Mouse (Mus musculus): ENCODE data around the gene Grhpr.
"Not testable (repeated sequence)": the region's sequence is repeated elsewhere in the genome, so short reads cannot be mapped to it uniquely, and the experiment has no call there.

Grhpr gene

GRCm38 (mm10) chr4:44981280-44981973 is at the start of gene Grhpr:
Gene Grhpr, plus strand, starts transcription at chr4:44981395.
- peak; percentile 63 to 66 for DNase-seq (ENCODE audit: low spot score in 2 of 2)

DNA sequence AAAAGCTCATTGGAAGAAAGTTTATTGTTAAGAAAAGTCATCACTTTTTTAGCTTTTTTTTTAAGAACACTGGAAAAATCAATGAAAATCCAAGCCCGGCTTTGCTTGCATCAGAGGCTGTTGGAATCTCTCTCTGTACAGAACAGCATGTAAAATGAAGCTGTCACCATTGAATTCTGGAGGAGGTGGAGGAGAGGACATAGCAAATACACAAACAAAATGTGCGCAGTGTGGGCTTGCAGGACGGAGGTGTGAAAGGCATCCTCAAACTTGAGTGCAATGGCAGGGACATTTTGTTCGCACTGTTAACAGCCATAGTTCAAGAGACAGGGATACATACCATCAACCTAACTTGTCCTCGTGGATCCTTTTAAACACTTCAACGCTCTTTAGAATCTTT is 49.5 kb upstream of the Grhpr start:
- DNase-seq (ENCODE audit: low spot score in 2 of 2): peak in 1 of 2 experiments; percentile 24

GRCm38 (mm10) chr4:44938359-44939340 is 42.5 kb upstream of the Grhpr start:
- DNase-seq (ENCODE audit: low spot score in 2 of 2): no peak

DNA sequence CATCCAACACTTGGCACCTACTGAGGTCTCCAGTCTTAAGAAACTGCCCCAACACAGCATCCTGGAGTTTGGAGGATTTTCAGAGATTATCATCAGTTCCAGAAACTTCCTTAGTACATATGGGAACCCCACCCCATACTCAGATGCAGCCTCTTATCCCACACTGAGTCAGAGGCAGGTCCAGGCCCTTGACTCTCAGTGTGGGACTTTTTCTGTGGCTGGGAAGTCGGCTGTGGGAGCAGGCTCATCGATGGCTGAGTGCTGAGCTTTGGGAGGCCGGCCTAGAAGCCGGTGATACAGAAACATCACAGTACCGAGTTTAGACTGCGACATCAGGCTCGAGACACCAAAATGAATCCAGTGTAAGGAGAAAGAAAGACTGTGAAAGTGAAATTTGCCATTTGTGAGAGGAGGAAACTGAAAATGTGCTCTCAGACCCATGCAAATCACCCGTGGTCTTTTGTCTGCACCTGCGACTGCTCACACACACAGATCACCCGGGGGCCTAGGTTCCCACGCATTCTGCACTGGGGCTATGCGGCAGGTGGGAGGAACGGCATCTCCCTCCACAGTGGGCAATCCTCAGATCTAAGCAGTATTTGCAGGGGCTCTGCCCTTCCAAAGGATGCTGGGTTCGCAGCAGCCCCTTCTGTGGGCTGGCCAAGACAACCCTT is 41.5 kb upstream of the Grhpr start:
- no peak for DNase-seq (ENCODE audit: low spot score in 2 of 2)

DNA sequence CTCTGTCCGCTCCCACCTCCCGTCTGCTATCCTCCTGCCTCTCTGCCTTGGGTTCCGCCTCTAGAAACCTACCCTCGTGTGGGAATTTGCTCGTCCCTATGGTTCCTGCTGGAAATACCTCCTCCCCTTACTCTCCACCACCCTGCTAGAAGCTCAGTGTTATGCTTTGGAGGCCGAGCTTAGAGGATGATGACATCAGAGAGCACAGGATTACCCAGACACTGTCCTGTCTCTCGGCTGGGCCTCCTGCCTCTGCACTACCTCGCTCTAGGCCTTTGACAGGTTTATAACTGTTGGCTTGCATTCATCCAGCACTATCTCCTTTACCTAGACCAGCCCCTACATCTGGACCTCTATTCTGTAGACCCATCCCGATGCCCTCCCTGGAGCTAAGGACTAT is 40.9 kb upstream of the Grhpr start:
- DNase-seq (ENCODE audit: low spot score in 2 of 2): no peak

GRCm38 (mm10) chr4:44942237-44942636 is 39.0 kb upstream of the Grhpr start:
- no peak for DNase-seq (ENCODE audit: low spot score in 2 of 2)

DNA sequence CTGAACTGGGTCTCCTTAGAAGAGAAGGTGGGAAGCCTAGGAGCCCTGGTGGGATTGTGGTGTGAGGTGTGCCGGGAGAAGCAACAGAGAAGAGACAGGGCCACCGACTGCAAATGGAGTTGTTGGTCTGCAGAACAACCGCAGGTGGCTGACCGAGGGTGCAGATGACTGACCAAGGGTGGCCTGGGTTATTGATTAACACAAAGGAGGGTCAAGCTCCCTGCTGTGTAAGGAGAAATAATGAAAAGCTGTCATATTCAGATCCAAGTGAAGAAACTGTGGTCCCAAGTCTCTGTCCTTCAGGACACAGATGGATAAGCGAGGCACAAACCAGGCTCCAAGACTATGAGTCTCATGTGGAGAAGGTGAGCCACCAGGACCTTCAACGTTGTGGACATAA is 37.7 kb upstream of the Grhpr start:
- no peak for DNase-seq (ENCODE audit: low spot score in 2 of 2)

- no peak for DNase-seq (ENCODE audit: low spot score in 2 of 2)
Observed at GRCm38 (mm10) chr4:44944426-44945075, 36.6 kb upstream of the Grhpr start.

GRCm38 (mm10) chr4:44946126-44946525 is 35.1 kb upstream of the Grhpr start:
- DNase-seq (ENCODE audit: low spot score in 2 of 2): not testable (repeated sequence)

- no peak for DNase-seq (ENCODE audit: low spot score in 2 of 2)
Observed at GRCm38 (mm10) chr4:44947464-44947863, 33.7 kb upstream of the Grhpr start.

DNA sequence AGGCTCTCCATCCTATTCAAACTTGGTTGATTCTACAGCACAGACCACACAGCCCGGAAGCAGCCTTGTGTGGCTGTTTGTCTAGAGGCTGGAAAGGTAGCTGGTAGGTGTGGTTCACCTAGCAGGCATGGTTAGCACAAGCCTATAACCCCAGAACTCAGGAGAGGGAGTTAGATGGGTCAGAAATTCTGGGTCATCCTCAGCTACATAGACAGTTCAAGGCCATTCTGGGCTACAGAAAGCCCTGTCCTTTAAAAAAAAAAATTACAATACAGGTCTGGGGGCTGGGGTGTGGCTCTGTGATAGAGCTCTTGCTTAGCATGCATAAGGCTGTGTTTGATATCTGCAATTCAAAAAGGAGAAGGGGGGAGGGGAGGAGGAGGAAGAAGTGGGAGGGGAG is 32.9 kb upstream of the Grhpr start:
- no peak for DNase-seq (ENCODE audit: low spot score in 2 of 2)

- DNase-seq (ENCODE audit: low spot score in 2 of 2): no peak
Observed at GRCm38 (mm10) chr4:44953041-44953440, 28.2 kb upstream of the Grhpr start.

GRCm38 (mm10) chr4:44958776-44959175 is 22.4 kb upstream of the Grhpr start:
- no peak for DNase-seq (ENCODE audit: low spot score in 2 of 2)

GRCm38 (mm10) chr4:44959220-44959619 is 22.0 kb upstream of the Grhpr start:
- DNase-seq (ENCODE audit: low spot score in 2 of 2): no peak

GRCm38 (mm10) chr4:44963156-44963555 is 18.0 kb upstream of the Grhpr start:
- no peak for DNase-seq (ENCODE audit: low spot score in 2 of 2)

GRCm38 (mm10) chr4:44965175-44965574 is 16.0 kb upstream of the Grhpr start:
- no peak for DNase-seq (ENCODE audit: low spot score in 2 of 2)

DNA sequence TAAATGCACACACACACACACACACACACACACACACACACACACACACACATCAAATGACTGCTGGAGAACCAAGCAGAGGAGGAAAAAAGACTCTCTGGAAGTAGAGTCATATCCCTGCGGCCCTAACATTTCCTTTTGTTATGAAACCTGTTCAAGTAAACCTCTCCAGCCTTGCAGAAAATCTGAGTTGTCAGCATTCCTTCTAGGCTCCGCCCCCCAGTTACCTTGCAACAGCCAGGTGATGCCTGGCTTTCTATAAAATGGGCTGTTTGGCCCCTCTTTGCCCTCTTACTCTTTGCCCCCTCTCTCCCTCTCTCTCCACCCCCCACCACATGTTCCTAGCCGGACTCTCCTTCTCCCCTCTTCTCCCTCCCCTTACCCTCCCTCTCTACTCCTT is 15.5 kb upstream of the Grhpr start:
- DNase-seq (ENCODE audit: low spot score in 2 of 2): no peak

DNA sequence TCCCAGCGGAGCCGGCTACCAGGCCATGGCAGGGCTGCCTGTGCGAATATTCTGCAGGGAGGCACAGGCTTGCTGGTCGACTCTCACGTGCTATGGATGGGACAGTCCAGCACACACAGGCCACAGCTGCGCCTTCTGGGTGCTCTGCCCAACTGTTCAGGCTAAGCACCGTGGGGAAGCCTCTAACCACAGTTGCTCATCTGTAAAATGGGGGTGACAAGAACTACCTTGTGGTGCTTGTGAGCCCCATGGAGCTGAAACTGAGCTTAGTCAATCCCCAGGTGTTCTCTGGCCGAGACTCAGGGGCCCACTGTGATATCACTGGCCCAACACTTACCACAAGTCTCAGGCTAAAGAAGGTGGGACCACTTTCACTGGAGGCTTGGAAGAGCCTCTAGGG is 13.8 kb upstream of the Grhpr start:
- DNase-seq (ENCODE audit: low spot score in 2 of 2): no peak

GRCm38 (mm10) chr4:44970056-44970455 is 11.1 kb upstream of the Grhpr start:
- no peak for DNase-seq (ENCODE audit: low spot score in 2 of 2)

- no peak for DNase-seq (ENCODE audit: low spot score in 2 of 2)
Observed at GRCm38 (mm10) chr4:44970612-44971110, 10.5 kb upstream of the Grhpr start.

- peak; percentile 83 to 84 for DNase-seq (ENCODE audit: low spot score in 2 of 2)
Observed at GRCm38 (mm10) chr4:44973450-44973849, 7.7 kb upstream of the Grhpr start.

- DNase-seq (ENCODE audit: low spot score in 2 of 2): no peak
Observed at GRCm38 (mm10) chr4:44973871-44974270, 7.3 kb upstream of the Grhpr start.

All from right cerebral cortex, postnatal 36 days (tissue).